Comparison of ENCODE assay signal across 16 mouse cellular contexts in genomic region chr9:122152501-122152900, GRCm38 (mm10).
"Had no signal": no experiment of that assay in that cellular context is flagged by ENCODE, and none has a peak within 500 bp of the region (broad histone marks: within the 10 kb centered on the region; RNA-seq: fewer than 3 reads in every experiment).

No protein-coding gene starts in this region.

- H3K27me3 ChIP-seq: kidney, embryonic 15.5 days; limb, embryonic 12.5 days; limb, embryonic 15.5 days had no signal

- H3K4me3 ChIP-seq: kidney, embryonic 15.5 days; limb, embryonic 12.5 days; limb, embryonic 15.5 days had no signal

- H3K4me2 ChIP-seq: kidney, embryonic 15.5 days; limb, embryonic 12.5 days; limb, embryonic 15.5 days; liver, embryonic 11.5 days; lung, embryonic 14.5 days; midbrain, embryonic 11.5 days had no signal

- H3K27ac ChIP-seq: kidney, embryonic 15.5 days; limb, embryonic 12.5 days; limb, embryonic 15.5 days; liver, embryonic 14.5 days; macrophage had no signal

- ATAC-seq: liver, postnatal 0 days; lung, postnatal 0 days had no signal

- H3K9ac ChIP-seq: kidney, embryonic 15.5 days; limb, embryonic 12.5 days; limb, embryonic 15.5 days; liver, embryonic 14.5 days; liver, postnatal 0 days; lung, embryonic 14.5 days had no signal

- DNase-seq: kidney, adult 8-10 months; kidney, postnatal 10 days; kidney, postnatal 36 days; left cerebral cortex, postnatal 4 days; liver, postnatal 0 days; lung, embryonic 14.5 days; midbrain, embryonic 14.5 days; thymus, postnatal 25 days had no signal

- H3K9me3 ChIP-seq: kidney, embryonic 15.5 days; limb, embryonic 12.5 days; limb, embryonic 15.5 days had no signal
